Comparison of ENCODE assay signal across 19 mouse cellular contexts in genomic region chr6:31604629-31605265, GRCm38 (mm10). TPM values are rescaled to one million over a fixed set of nuclear protein-coding genes. Genes with fewer than 3 reads are reported as not detected.
DNase-seq lines count a peak whose midpoint lies in the region; ATAC-seq and TF ChIP-seq lines count a peak whose summit lies in the region.
"Had no signal": no experiment of that assay in that cellular context is flagged by ENCODE, and none has a peak within 500 bp of the region (broad histone marks: within the 10 kb centered on the region; RNA-seq: fewer than 3 reads in every experiment).

No protein-coding gene starts in this region.

- 0 out of 2 replicates have a peak, but pooled peaks have one; percentile 22 for ATAC-seq in lung, postnatal 0 days
- ATAC-seq in heart, embryonic 11.5 days (replicated peaks; ENCODE audit: insufficient number of reproducible peaks, low FRiP score, low TSS enrichment), result no peak
- ATAC-seq: intestine, embryonic 16.5 days; midbrain, embryonic 16.5 days had no signal

- peaks cover 5% of the 10 kb centered on the region; the same call in 1 of the 2 replicates for H3K4me1 ChIP-seq in lung, postnatal 0 days (ENCODE audit: insufficient read depth, low read depth, low read length)
- peaks cover 25% of the 10 kb centered on the region for H3K4me1 ChIP-seq in heart, embryonic 11.5 days (ENCODE audit: control insufficient read depth, insufficient read depth, low read length)
- H3K4me1 ChIP-seq: stomach, embryonic 15.5 days had no signal

- DNase-seq in cerebellum, adult 9-11 months, result peak; percentile 13
- DNase-seq in cerebellum, adult 18-20 months, result no peak
- peak; percentile 21 for DNase-seq in layer of hippocampus, adult 11-12 months (ENCODE audit: low spot score)
- no peak for DNase-seq in layer of hippocampus, adult 9-10 months (ENCODE audit: low spot score)
- no peak for DNase-seq in lung, postnatal 0 days (ENCODE audit: low spot score)
- DNase-seq in lung, postnatal 10 days, result no peak
- peak; percentile 21 for DNase-seq in telencephalon, adult 2 months (ENCODE audit: low read depth, low spot score)
- DNase-seq: adrenal gland, postnatal 25 days; kidney, postnatal 36 days; lung, postnatal 36 days; thymus, adult 2 months had no signal

- no peak overlapping the region for H3K27ac ChIP-seq in lung, postnatal 0 days (ENCODE audit: low read length)
- no peak overlapping the region for H3K27ac ChIP-seq in heart, embryonic 11.5 days (ENCODE audit: low read depth, low read length)
- H3K27ac ChIP-seq: forebrain, embryonic 12.5 days; hindbrain, embryonic 13.5 days; stomach, embryonic 15.5 days had no signal

- H3K36me3 ChIP-seq in lung, postnatal 0 days (ENCODE audit: insufficient read depth, low read length), result no peaks in the 10 kb centered on the region
- H3K36me3 ChIP-seq in heart, embryonic 11.5 days (ENCODE audit: control insufficient read depth, insufficient read depth, low read length), result no peaks in the 10 kb centered on the region
- H3K36me3 ChIP-seq: forebrain, embryonic 12.5 days; G1E; hindbrain, embryonic 13.5 days; stomach, embryonic 15.5 days had no signal

- no peak overlapping the region for H3K4me2 ChIP-seq in lung, postnatal 0 days (replicated peaks; ENCODE audit: low read depth, low read length)
- no peak overlapping the region for H3K4me2 ChIP-seq in heart, embryonic 11.5 days
- H3K4me2 ChIP-seq: forebrain, embryonic 12.5 days; hindbrain, embryonic 13.5 days; liver, embryonic 11.5 days; stomach, embryonic 15.5 days had no signal

- 67% methylated on average over 7 of the region's 7 CpGs for WGBS in lung, postnatal 0 days
- WGBS in heart, embryonic 11.5 days (ENCODE audit: insufficient replicate concordance), result 79% methylated on average over 7 of the region's 7 CpGs

- H3K9ac ChIP-seq in lung, postnatal 0 days (replicated peaks; ENCODE audit: low read depth), result no peak overlapping the region
- no peak overlapping the region for H3K9ac ChIP-seq in heart, embryonic 11.5 days (ENCODE audit: low read depth, low read length)
- H3K9ac ChIP-seq: forebrain, embryonic 12.5 days; hindbrain, embryonic 13.5 days; stomach, embryonic 15.5 days had no signal

- TF ChIP-seq EP300 in lung, postnatal 0 days (IDR thresholded peaks at IDR 0.05), result no peak

- H3K4me3 ChIP-seq in lung, postnatal 0 days (ENCODE audit: low read depth, low read length), result no peak overlapping the region
- no peak overlapping the region for H3K4me3 ChIP-seq in heart, embryonic 11.5 days (ENCODE audit: low read depth, low read length)
- H3K4me3 ChIP-seq: forebrain, embryonic 12.5 days; hindbrain, embryonic 13.5 days; stomach, embryonic 15.5 days had no signal

- H3K9me3 ChIP-seq in lung, postnatal 0 days (ENCODE audit: low read length), result no peaks in the 10 kb centered on the region
- no peaks in the 10 kb centered on the region for H3K9me3 ChIP-seq in heart, embryonic 11.5 days (replicated peaks; ENCODE audit: control insufficient read depth, low read length)
- H3K9me3 ChIP-seq: forebrain, embryonic 12.5 days; G1E; hindbrain, embryonic 13.5 days; stomach, embryonic 15.5 days had no signal

- no peaks in the 10 kb centered on the region for H3K27me3 ChIP-seq in lung, postnatal 0 days (replicated peaks; ENCODE audit: insufficient read depth, low read length)
- no peaks in the 10 kb centered on the region for H3K27me3 ChIP-seq in heart, embryonic 11.5 days (ENCODE audit: control insufficient read depth, insufficient read depth, low read length)
- H3K27me3 ChIP-seq: forebrain, embryonic 12.5 days; hindbrain, embryonic 13.5 days; stomach, embryonic 15.5 days had no signal

- no peak for TF ChIP-seq CTCF in lung, postnatal 0 days (IDR thresholded peaks at IDR 0.05)

RNA-seq across cellular contexts. Expression of gene Podxl, which starts 41.0 kb away (rescaled TPM):
- 56.8 and 58.6 TPM in 2 replicates for polyA plus RNA-seq in lung, postnatal 0 days (2015; fragmentation: Nextera tagmentation; extraction: Ambion mirVana)
- 22.7 and 26.0 TPM in 2 replicates for polyA plus RNA-seq in heart, embryonic 11.5 days (2014; fragmentation: Nextera tagmentation; extraction: Ambion mirVana)

Comparison
In these comparisons a context has a peak if more than half of its experiments do, and no peak if none do; other contexts are left out.
1. DNase-seq: peak in cerebellum, adult 9-11 months (single experiment), layer of hippocampus, adult 11-12 months (single experiment) and telencephalon, adult 2 months (single experiment); none in cerebellum, adult 18-20 months (0 of 2), layer of hippocampus, adult 9-10 months (single experiment), lung, postnatal 0 days (single experiment) and lung, postnatal 10 days (single experiment).